Mouse (Mus musculus) G1E (cell line): ENCODE data around the gene Cbx1. TPM values are rescaled to one million over a fixed set of nuclear protein-coding genes. Genes with fewer than 3 reads are reported as not detected.

Source experiments
- ATAC-seq: 2 replicates; pipeline ENCODE4 v1.8.0; 2016; ENCODE audit warnings: mild to moderate bottlenecking; ENCODE audit not compliant: insufficient number of reproducible peaks, poor library complexity, low FRiP score, severe bottlenecking; ENCODE audit errors: extremely low read depth
- DNase-seq: peaks from one replicate; pipeline ENCODE4 v3.0.0; 2012; ENCODE audit warnings: low spot score
- H3K27me3 ChIP-seq: 2 replicates; pipeline ENCODE4 v1.6.1; 2012; ENCODE audit warnings: mild to moderate bottlenecking, low read length, inconsistent platforms; ENCODE audit not compliant: insufficient read depth
- H3K36me3 ChIP-seq: replicated peaks from 2 replicates; pipeline ENCODE3; 2012; ENCODE audit warnings: mild to moderate bottlenecking, inconsistent platforms
- H3K4me1 ChIP-seq: 2 replicates; pipeline ENCODE4 v1.6.1; 2012; ENCODE audit warnings: low read depth, low read length, inconsistent platforms, mixed read lengths; ENCODE audit not compliant: insufficient read depth
- H3K4me3 ChIP-seq: 2 replicates; pipeline ENCODE4 v1.5.1; 2012; ENCODE audit warnings: low read depth, mild to moderate bottlenecking, inconsistent platforms, low read length, moderate library complexity, mixed read lengths
- H3K9me3 ChIP-seq: replicated peaks from 2 replicates; pipeline ENCODE4 v1.6.1; 2012; ENCODE audit warnings: inconsistent platforms
- CTCF ChIP-seq: IDR thresholded peaks from 2 replicates; pipeline ENCODE4 v1.5.1; 2012; ENCODE audit warnings: low read depth, low read length, inconsistent platforms, mixed read lengths
- GATA1 ChIP-seq: IDR thresholded peaks from 2 replicates; pipeline ENCODE4 v1.6.1; 2012; ENCODE audit warnings: borderline replicate concordance, low read length, inconsistent platforms, mixed read lengths
- GATA2 ChIP-seq: IDR thresholded peaks from 2 replicates; pipeline ENCODE4 v1.6.1; 2012; ENCODE audit warnings: low read depth, low read length, inconsistent platforms, borderline replicate concordance
- POLR2AphosphoS5 ChIP-seq: IDR thresholded peaks from 2 replicates; pipeline ENCODE4 v1.6.1; 2012; ENCODE audit warnings: low read depth, low read length, inconsistent platforms; ENCODE audit not compliant: insufficient replicate concordance
- TAL1 ChIP-seq: conservative IDR thresholded peaks from 2 replicates; pipeline ENCODE4 v1.6.1; 2012; ENCODE audit warnings: low read depth, low read length, inconsistent platforms, mixed read lengths
- polyA plus RNA-seq: library from polyadenylated mRNA; stranded (reverse); fragments of >175 nt; gene quantifications from 2 replicates; pipeline ENCODE4 v1.2.3, GENCODE M21; 2012
- total RNA-seq, 2 experiments: library from RNA; stranded (forward) in 1 of 2; stranded (reverse) in 1 of 2; fragments of 200-1000 nt in 1 of 2; fragments of >200 nt in 1 of 2; fragmentation: Nextera tagmentation in 1 of 2; gene quantifications; 2 replicates each; pipeline ENCODE4 v1.2.3; 2014 to 2017

Cbx1 gene
- total and polyA plus RNA-seq, 3 experiments = 75.0 to 100 (median 78.9) TPM

GRCm38 (mm10) chr11:96764511-96765350 is 24.2 kb upstream of the Cbx1 start:
- H3K4me3 ChIP-seq = no peak overlapping the region
- ATAC-seq (no peak), DNase-seq (no peak)
- peaks cover 23% of the 10 kb centered on the region for H3K27me3 ChIP-seq
- TF ChIP-seq TAL1 = no peak
- TF ChIP-seq CTCF = no peak
- no peak for TF ChIP-seq GATA2
- TF ChIP-seq POLR2AphosphoS5 = no peak
- no peak for TF ChIP-seq GATA1
- peaks cover 48% of the 10 kb centered on the region for H3K36me3 ChIP-seq
- H3K9me3 ChIP-seq = no peaks in the 10 kb centered on the region
- peaks cover 6% of the 10 kb centered on the region; the same call in 1 of the 2 replicates for H3K4me1 ChIP-seq

GRCm38 (mm10) chr11:96765645-96766044 is 23.3 kb upstream of the Cbx1 start:
- Histone ChIP-seq H3K27me3 (peaks cover 22% of the 10 kb centered on the region), H3K4me1 (peaks cover 6% of the 10 kb centered on the region; the same call in 1 of the 2 replicates), H3K36me3 (peaks cover 58% of the 10 kb centered on the region), H3K9me3 (no peaks in the 10 kb centered on the region), H3K4me3 (no peak overlapping the region)
- ATAC-seq (no peak), DNase-seq (no peak)
- no peak for TF ChIP-seq GATA2
- TF ChIP-seq CTCF = no peak
- TF ChIP-seq TAL1 = no peak
- no peak for TF ChIP-seq POLR2AphosphoS5
- TF ChIP-seq GATA1 = no peak

- DNase-seq (no peak), ATAC-seq (no peak)
- TF ChIP-seq TAL1 (no peak), POLR2AphosphoS5 (no peak), GATA1 (no peak), CTCF (no peak), GATA2 (no peak)
- Histone ChIP-seq H3K36me3 (peaks cover 67% of the 10 kb centered on the region), H3K9me3 (no peaks in the 10 kb centered on the region), H3K4me3 (no peak overlapping the region), H3K4me1 (peaks cover 6% of the 10 kb centered on the region; the same call in 1 of the 2 replicates), H3K27me3 (peaks cover 13% of the 10 kb centered on the region)
Measured at GRCm38 (mm10) chr11:96766555-96766954, 22.4 kb upstream of the Cbx1 start.

GRCm38 (mm10) chr11:96767096-96767495 is 21.8 kb upstream of the Cbx1 start:
- H3K9me3 ChIP-seq = no peaks in the 10 kb centered on the region
- no peak for ATAC-seq
- no peak for TF ChIP-seq CTCF
- no peak for TF ChIP-seq GATA2
- no peak for TF ChIP-seq GATA1
- no peak for TF ChIP-seq TAL1
- no peak for TF ChIP-seq POLR2AphosphoS5
- no peak overlapping the region for H3K4me3 ChIP-seq
- H3K27me3 ChIP-seq = peaks cover 9% of the 10 kb centered on the region
- no peak for DNase-seq
- H3K4me1 ChIP-seq = peaks cover 6% of the 10 kb centered on the region; the same call in 1 of the 2 replicates
- H3K36me3 ChIP-seq = peaks cover 72% of the 10 kb centered on the region

- Histone ChIP-seq H3K36me3 (peaks cover 84% of the 10 kb centered on the region), H3K4me1 (peaks cover 6% of the 10 kb centered on the region; the same call in 1 of the 2 replicates), H3K9me3 (no peaks in the 10 kb centered on the region), H3K4me3 (no peak overlapping the region), H3K27me3 (peaks cover under 1% of the 10 kb centered on the region; the same call in 1 of the 2 replicates)
- TF ChIP-seq POLR2AphosphoS5 = no peak
- no peak for TF ChIP-seq GATA2
- no peak for TF ChIP-seq CTCF
- TF ChIP-seq TAL1 = no peak
- no peak for TF ChIP-seq GATA1
- no peak for ATAC-seq
- DNase-seq = no peak
Measured at GRCm38 (mm10) chr11:96768240-96768639, 20.7 kb upstream of the Cbx1 start.

GRCm38 (mm10) chr11:96771274-96771975 is 17.5 kb upstream of the Cbx1 start:
- no peaks in the 10 kb centered on the region for H3K9me3 ChIP-seq
- no peak overlapping the region for H3K4me3 ChIP-seq
- peaks cover 91% of the 10 kb centered on the region for H3K36me3 ChIP-seq
- H3K4me1 ChIP-seq = peaks cover 8% of the 10 kb centered on the region
- DNase-seq (no peak), ATAC-seq (no peak)
- H3K27me3 ChIP-seq = no peaks in the 10 kb centered on the region
- TF ChIP-seq TAL1 (no peak), CTCF (no peak)
